Mouse (Mus musculus) liver, embryonic 16.5 days (tissue): ENCODE results near the gene Zfand3. TPM values are rescaled to one million over a fixed set of nuclear protein-coding genes. Genes with fewer than 3 reads are reported as not detected.
A peak's percentile ranks its signal among the peaks of the same experiment; 100 is the strongest.

Source experiments
- ATAC-seq: fragments of 200-750 bp; cut with Nextera tagmentation; 2 replicates; pipeline ENCODE4 v1.8.0; 2017; ENCODE audit warnings: low read depth, mild to moderate bottlenecking, moderate number of reproducible peaks, moderate library complexity
- H3K27ac ChIP-seq: fragments of 300-500 bp; sonication (generic); 2 replicates; pipeline ENCODE4 v1.5.1; 2014; ENCODE audit warnings: mild to moderate bottlenecking, low read length
- H3K27me3 ChIP-seq: fragments of 300-500 bp; sonication (generic); 2 replicates; pipeline ENCODE4 v1.6.1; 2014; ENCODE audit warnings: low read depth, low read length, mixed read lengths; ENCODE audit not compliant: control insufficient read depth, insufficient read depth
- H3K36me3 ChIP-seq: fragments of 300-500 bp; sonication (generic); 2 replicates; pipeline ENCODE4 v1.6.1; 2014; ENCODE audit warnings: mild to moderate bottlenecking; ENCODE audit not compliant: control insufficient read depth, insufficient read depth
- H3K4me1 ChIP-seq: fragments of 300-500 bp; sonication (generic); 2 replicates; pipeline ENCODE4 v1.6.1; 2014; ENCODE audit warnings: low read depth, low read length, mixed read lengths; ENCODE audit not compliant: control insufficient read depth
- H3K4me2 ChIP-seq: fragments of 300-500 bp; sonication (generic); 2 replicates; pipeline ENCODE4 v1.6.1; 2014; ENCODE audit warnings: low read depth, low read length, mixed read lengths
- H3K4me3 ChIP-seq: fragments of 300-500 bp; sonication (generic); 2 replicates; pipeline ENCODE4 v1.5.1; 2014; ENCODE audit warnings: low read depth, mild to moderate bottlenecking, low read length
- H3K9ac ChIP-seq: fragments of 300-500 bp; sonication (generic); 2 replicates; pipeline ENCODE4 v1.6.1; 2014; ENCODE audit warnings: low read depth, low read length
- H3K9me3 ChIP-seq: fragments of 300-500 bp; sonication (generic); replicated peaks from 2 replicates; pipeline ENCODE4 v1.6.1; 2016; ENCODE audit warnings: low read length; ENCODE audit not compliant: control insufficient read depth
- WGBS: fragments of 180-500 bp; shearing (Covaris S2); extraction: QIAGEN DNeasy Blood & Tissue Kit; methylation state at CpG from one replicate; pipeline ENCODE4 v1.1.7; 2014; ENCODE audit not compliant: insufficient replicate concordance; 5-methylcytosine and 5-hydroxymethylcytosine counted together
- polyA plus RNA-seq: library from polyadenylated mRNA; unstranded; fragments of >200 nt; fragmentation: Nextera tagmentation; extraction: Ambion mirVana; gene quantifications from 2 replicates; pipeline ENCODE4 v1.2.1, GENCODE M21; 2015

The Zfand3 gene
- 16.3 and 16.9 TPM in 2 replicates for polyA plus RNA-seq

GRCm38 (mm10) chr17:30004203-30005102 lies at the start of gene Zfand3:
Gene Zfand3, plus strand, starts transcription at chr17:30004733.
- Histone ChIP-seq H3K36me3 (no peaks in the 10 kb centered on the region), H3K27me3 (no peaks in the 10 kb centered on the region), H3K4me3 (peak within 1 kb of the TSS; percentile 97), H3K27ac (peak within 1 kb of the TSS; percentile 99), H3K9me3 (no peaks in the 10 kb centered on the region), H3K4me1 (peaks cover 34% of the 10 kb centered on the region), H3K4me2 (peak within 1 kb of the TSS; percentile 93), H3K9ac (peak within 1 kb of the TSS; percentile 98)
- under 1% methylated on average over 73 of the region's 93 CpGs for WGBS
- ATAC-seq = peak; percentile 86

- Histone ChIP-seq H3K36me3 (no peaks in the 10 kb centered on the region), H3K4me3 (no peak overlapping the region), H3K4me2 (no peak overlapping the region), H3K9ac (no peak overlapping the region), H3K27ac (no peak overlapping the region), H3K27me3 (no peaks in the 10 kb centered on the region), H3K9me3 (no peaks in the 10 kb centered on the region), H3K4me1 (no peaks in the 10 kb centered on the region)
- no peak for ATAC-seq
- WGBS = 55% methylated on average over 8 of the region's 8 CpGs
Observed at GRCm38 (mm10) chr17:29955880-29956279, 48.7 kb upstream of the Zfand3 start.

- H3K4me3 ChIP-seq = no peak overlapping the region; the same call in 1 of the 2 replicates
- no peak overlapping the region for H3K27ac ChIP-seq
- peaks cover 3% of the 10 kb centered on the region; the same call in 1 of the 2 replicates for H3K4me1 ChIP-seq
- ATAC-seq = no peak
- WGBS = 5% methylated on average over 11 of the region's 11 CpGs
- H3K9me3 ChIP-seq = no peaks in the 10 kb centered on the region
- H3K27me3 ChIP-seq = peaks cover 9% of the 10 kb centered on the region
- H3K9ac ChIP-seq = no peak overlapping the region
- peak overlapping the region; percentile 22 for H3K4me2 ChIP-seq
- H3K36me3 ChIP-seq = no peaks in the 10 kb centered on the region
Observed at GRCm38 (mm10) chr17:29963730-29964259, 40.7 kb upstream of the Zfand3 start.

GRCm38 (mm10) chr17:29965506-29965905 lies 39.0 kb upstream of the Zfand3 start:
- Histone ChIP-seq H3K27ac (no peak overlapping the region), H3K4me3 (no peak overlapping the region), H3K4me2 (no peak overlapping the region), H3K9ac (no peak overlapping the region), H3K36me3 (no peaks in the 10 kb centered on the region), H3K4me1 (peaks cover 3% of the 10 kb centered on the region; the same call in 1 of the 2 replicates), H3K27me3 (peaks cover 9% of the 10 kb centered on the region), H3K9me3 (no peaks in the 10 kb centered on the region)
- 34% methylated on average over 5 of the region's 5 CpGs for WGBS
- no peak for ATAC-seq

GRCm38 (mm10) chr17:29970037-29970555 lies 34.4 kb upstream of the Zfand3 start, which contains the start of gene Mdga1:
Gene Mdga1, minus strand, starts transcription at chr17:29970087.
- 70% methylated on average over 7 of the region's 7 CpGs for WGBS
- peaks cover 4% of the 10 kb centered on the region; the same call in 1 of the 2 replicates for H3K27me3 ChIP-seq
- ATAC-seq = no peak
- H3K4me3 ChIP-seq = no peak within 1 kb of the TSS
- no peak within 1 kb of the TSS for H3K9ac ChIP-seq
- H3K4me2 ChIP-seq = no peak within 1 kb of the TSS
- H3K27ac ChIP-seq = no peak within 1 kb of the TSS
- H3K4me1 ChIP-seq = no peaks in the 10 kb centered on the region
- H3K36me3 ChIP-seq = no peaks in the 10 kb centered on the region
- H3K9me3 ChIP-seq = no peaks in the 10 kb centered on the region

GRCm38 (mm10) chr17:29971761-29972432 lies 32.6 kb upstream of the Zfand3 start:
- no peak overlapping the region for H3K9ac ChIP-seq
- no peak overlapping the region for H3K4me2 ChIP-seq
- H3K27ac ChIP-seq = no peak overlapping the region
- ATAC-seq = no peak
- no peak overlapping the region for H3K4me3 ChIP-seq
- no peaks in the 10 kb centered on the region for H3K27me3 ChIP-seq
- no peaks in the 10 kb centered on the region for H3K4me1 ChIP-seq
- no peaks in the 10 kb centered on the region for H3K9me3 ChIP-seq
- H3K36me3 ChIP-seq = no peaks in the 10 kb centered on the region
- WGBS = 60% methylated on average over 15 of the region's 15 CpGs

GRCm38 (mm10) chr17:29973226-29973625 lies 31.3 kb upstream of the Zfand3 start:
- Histone ChIP-seq H3K4me2 (no peak overlapping the region), H3K9me3 (no peaks in the 10 kb centered on the region), H3K9ac (no peak overlapping the region), H3K36me3 (no peaks in the 10 kb centered on the region), H3K4me3 (no peak overlapping the region), H3K27ac (no peak overlapping the region), H3K4me1 (no peaks in the 10 kb centered on the region), H3K27me3 (no peaks in the 10 kb centered on the region)
- WGBS = 45% methylated on average over 7 of the region's 7 CpGs
- no peak for ATAC-seq

- ATAC-seq = no peak
- Histone ChIP-seq H3K27ac (no peak overlapping the region), H3K27me3 (no peaks in the 10 kb centered on the region), H3K36me3 (no peaks in the 10 kb centered on the region), H3K9me3 (no peaks in the 10 kb centered on the region), H3K9ac (no peak overlapping the region), H3K4me1 (no peaks in the 10 kb centered on the region), H3K4me2 (no peak overlapping the region), H3K4me3 (no peak overlapping the region)
- WGBS = 3% methylated on average over 8 of the region's 8 CpGs
Observed at GRCm38 (mm10) chr17:29975731-29976130, 28.8 kb upstream of the Zfand3 start.
